10 mouse cellular contexts compared by ENCODE assay signal in the genomic region with DNA sequence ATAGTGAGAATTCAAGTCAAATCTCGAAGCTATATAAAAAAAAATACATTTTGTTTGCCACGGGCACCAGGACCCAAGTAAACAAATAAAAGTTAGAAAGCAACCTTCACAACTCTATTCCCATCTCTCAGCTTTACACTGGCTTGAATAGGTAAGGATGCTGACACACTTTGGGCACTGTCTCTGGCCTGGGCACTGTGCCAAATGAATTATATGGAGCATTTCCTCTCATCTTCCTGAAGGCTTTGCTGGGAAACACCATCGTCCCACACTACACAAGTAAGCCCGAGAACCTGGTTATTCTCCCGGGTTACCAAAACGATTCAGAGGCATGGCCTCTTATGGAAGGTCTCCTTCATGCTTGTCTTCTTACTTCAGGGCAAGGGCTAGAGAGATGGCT.
A peak's percentile ranks its signal among the peaks of the same experiment; 100 is the strongest.
DNase-seq lines count a peak whose midpoint lies in the region; ATAC-seq lines count a peak whose summit lies in the region.
"Had no signal": no experiment of that assay in that cellular context is flagged by ENCODE, and none has a peak within 500 bp of the region (broad histone marks: within the 10 kb centered on the region; RNA-seq: fewer than 3 reads in every experiment).

No protein-coding gene starts in this region.

- H3K4me3 ChIP-seq in midbrain, embryonic 13.5 days (replicated peaks) = no peak overlapping the region
- H3K4me3 ChIP-seq in midbrain, embryonic 11.5 days (ENCODE audit: low read depth, low read length) = no peak overlapping the region
- H3K4me3 ChIP-seq in hindbrain, embryonic 16.5 days (ENCODE audit: low read length) = no peak overlapping the region
- H3K4me3 ChIP-seq: embryonic facial prominence, embryonic 13.5 days; limb, embryonic 12.5 days had no signal

- no peak overlapping the region for H3K9ac ChIP-seq in midbrain, embryonic 13.5 days (replicated peaks)
- no peak overlapping the region for H3K9ac ChIP-seq in midbrain, embryonic 11.5 days (ENCODE audit: low read length)
- no peak overlapping the region for H3K9ac ChIP-seq in hindbrain, embryonic 16.5 days (ENCODE audit: low read depth, low read length)
- H3K9ac ChIP-seq: embryonic facial prominence, embryonic 13.5 days; limb, embryonic 12.5 days had no signal

- no peaks in the 10 kb centered on the region for H3K27me3 ChIP-seq in midbrain, embryonic 13.5 days
- no peaks in the 10 kb centered on the region for H3K27me3 ChIP-seq in midbrain, embryonic 11.5 days (ENCODE audit: control insufficient read depth, insufficient read depth, low read length)
- H3K27me3 ChIP-seq in hindbrain, embryonic 16.5 days (replicated peaks; ENCODE audit: control insufficient read depth, insufficient read depth, low read length) = no peaks in the 10 kb centered on the region
- H3K27me3 ChIP-seq: embryonic facial prominence, embryonic 13.5 days; limb, embryonic 12.5 days had no signal

- no peak overlapping the region for H3K27ac ChIP-seq in midbrain, embryonic 13.5 days
- H3K27ac ChIP-seq in midbrain, embryonic 11.5 days (ENCODE audit: low read depth, low read length) = no peak overlapping the region
- H3K27ac ChIP-seq in hindbrain, embryonic 16.5 days (ENCODE audit: low read depth, low read length) = no peak overlapping the region
- H3K27ac ChIP-seq: embryonic facial prominence, embryonic 13.5 days; limb, embryonic 12.5 days had no signal

- H3K4me1 ChIP-seq in midbrain, embryonic 13.5 days (replicated peaks) = peaks cover 8% of the 10 kb centered on the region; the same call in 1 of the 2 replicates
- H3K4me1 ChIP-seq in midbrain, embryonic 11.5 days (ENCODE audit: control insufficient read depth, insufficient read depth, low read length) = no peaks in the 10 kb centered on the region
- H3K4me1 ChIP-seq in hindbrain, embryonic 16.5 days (ENCODE audit: control insufficient read depth, insufficient read depth, low read depth, low read length) = peaks cover 9% of the 10 kb centered on the region
- H3K4me1 ChIP-seq: embryonic facial prominence, embryonic 13.5 days; limb, embryonic 12.5 days had no signal

- H3K9me3 ChIP-seq in midbrain, embryonic 13.5 days = no peaks in the 10 kb centered on the region
- no peaks in the 10 kb centered on the region for H3K9me3 ChIP-seq in midbrain, embryonic 11.5 days (ENCODE audit: control insufficient read depth, low read length)
- peaks cover 2% of the 10 kb centered on the region; the same call in 1 of the 2 replicates for H3K9me3 ChIP-seq in hindbrain, embryonic 16.5 days (ENCODE audit: control insufficient read depth, low read length)
- H3K9me3 ChIP-seq: embryonic facial prominence, embryonic 13.5 days; limb, embryonic 12.5 days had no signal

- H3K36me3 ChIP-seq in midbrain, embryonic 13.5 days = no peaks in the 10 kb centered on the region
- no peaks in the 10 kb centered on the region for H3K36me3 ChIP-seq in midbrain, embryonic 11.5 days (ENCODE audit: control insufficient read depth, insufficient read depth, low read length)
- no peaks in the 10 kb centered on the region for H3K36me3 ChIP-seq in hindbrain, embryonic 16.5 days (ENCODE audit: control insufficient read depth, insufficient read depth, low read length)
- H3K36me3 ChIP-seq: embryonic facial prominence, embryonic 13.5 days; limb, embryonic 12.5 days had no signal

- WGBS in midbrain, embryonic 13.5 days = 63% methylated on average over 6 of the region's 6 CpGs
- 86% methylated on average over 6 of the region's 6 CpGs for WGBS in midbrain, embryonic 11.5 days
- 35% methylated on average over 6 of the region's 6 CpGs for WGBS in hindbrain, embryonic 16.5 days

- DNase-seq in heart, postnatal 10 days = peak; percentile 5 to 13
- no peak for DNase-seq in heart, adult 8-10 months (ENCODE audit: low spot score)
- DNase-seq in midbrain, embryonic 11.5 days (ENCODE audit: low spot score, missing footprints) = no peak
- peak; percentile 73 for DNase-seq in retina, postnatal 1 day
- no peak for DNase-seq in spleen, postnatal 10 days (ENCODE audit: low spot score in 2 of 2)
- no peak for DNase-seq in left cerebral cortex, adult 8-10 months (ENCODE audit: low spot score in 2 of 2)

- intact Hi-C loops in heart, postnatal 10 days (cut with DNase I) = loop anchor here (10.0 kb wide), 1 partner anchor 316 kb away; no protein-coding TSS in a partner anchor

- H3K4me2 ChIP-seq in midbrain, embryonic 13.5 days (replicated peaks) = 0 out of 2 replicates have a peak overlapping the region, but pooled peaks have one; percentile 1
- no peak overlapping the region for H3K4me2 ChIP-seq in midbrain, embryonic 11.5 days
- peak overlapping the region; percentile 50 for H3K4me2 ChIP-seq in hindbrain, embryonic 16.5 days (ENCODE audit: low read length)
- H3K4me2 ChIP-seq: embryonic facial prominence, embryonic 13.5 days; limb, embryonic 12.5 days had no signal

- peak; percentile 73 for ATAC-seq in midbrain, embryonic 13.5 days
- ATAC-seq in midbrain, embryonic 11.5 days (ENCODE audit: low FRiP score) = no peak
- ATAC-seq in hindbrain, embryonic 16.5 days = peak; percentile 83

Comparison
In these comparisons a context has a peak if more than half of its experiments do, and no peak if none do; other contexts are left out.
1. DNase-seq: peak in heart, postnatal 10 days (2 of 2) and retina, postnatal 1 day (single experiment); none in heart, adult 8-10 months (single experiment), midbrain, embryonic 11.5 days (single experiment), spleen, postnatal 10 days (0 of 2) and left cerebral cortex, adult 8-10 months (0 of 2).